Mouse (Mus musculus) heart, postnatal 0 days (tissue): ENCODE data around the gene Gm20458.

Experiments used
- CTCF ChIP-seq: IDR thresholded peaks from 2 replicates; pipeline ENCODE4 v1.5.1; 2016; ENCODE audit warnings: antibody characterized with exemption, control low read depth, low read depth
- EP300 ChIP-seq: IDR thresholded peaks from 2 replicates; pipeline ENCODE4 v1.6.1; 2016; ENCODE audit warnings: antibody characterized with exemption, low read depth

- TF ChIP-seq EP300 (no peak), CTCF (no peak)
Observed at GRCm38 (mm10) chr2:164422675-164423393, 37.9 kb upstream of the Gm20458 start.
